Mouse (Mus musculus) heart, embryonic 12.5 days (tissue): ENCODE measurements around the gene Pex26. TPM values are rescaled to one million over a fixed set of nuclear protein-coding genes. Genes with fewer than 3 reads are reported as not detected.

Experiments
- ATAC-seq: fragments of 200-750 bp; cut with Nextera tagmentation; 2 replicates; pipeline ENCODE4 v1.8.0; 2017; ENCODE audit warnings: moderate TSS enrichment, moderate library complexity; ENCODE audit not compliant: insufficient number of reproducible peaks, low FRiP score
- H3K27ac ChIP-seq: fragments of 300-500 bp; sonication (generic); 2 replicates; pipeline ENCODE4 v1.5.1; 2016; ENCODE audit warnings: mild to moderate bottlenecking, moderate library complexity; ENCODE audit not compliant: poor library complexity, severe bottlenecking
- H3K27me3 ChIP-seq: fragments of 300-500 bp; sonication (generic); replicated peaks from 2 replicates; pipeline ENCODE4 v1.6.1; 2016; ENCODE audit warnings: mild to moderate bottlenecking, moderate library complexity
- H3K36me3 ChIP-seq: fragments of 300-500 bp; sonication (generic); 2 replicates; pipeline ENCODE4 v1.6.1; 2016; ENCODE audit warnings: mild to moderate bottlenecking, moderate library complexity
- H3K4me1 ChIP-seq: fragments of 300-500 bp; sonication (generic); replicated peaks from 2 replicates; pipeline ENCODE4 v1.6.1; 2016; ENCODE audit warnings: mild to moderate bottlenecking
- H3K4me2 ChIP-seq: fragments of 300-500 bp; sonication (generic); 2 replicates; pipeline ENCODE4 v1.6.1; 2016; ENCODE audit warnings: mild to moderate bottlenecking, moderate library complexity
- H3K4me3 ChIP-seq: fragments of 300-500 bp; sonication (generic); 2 replicates; pipeline ENCODE4 v1.5.1; 2016; ENCODE audit warnings: mild to moderate bottlenecking
- H3K9ac ChIP-seq: fragments of 300-500 bp; sonication (generic); 2 replicates; pipeline ENCODE4 v1.6.1; 2016; ENCODE audit warnings: mild to moderate bottlenecking, moderate library complexity
- H3K9me3 ChIP-seq: fragments of 300-500 bp; sonication (generic); replicated peaks from 2 replicates; pipeline ENCODE4 v1.6.1; 2016; ENCODE audit warnings: mild to moderate bottlenecking, moderate library complexity
- WGBS: fragments of 180-500 bp; shearing (Covaris S2); methylation state at CpG from one replicate; pipeline ENCODE4 v1.1.7; 2016; 5-methylcytosine and 5-hydroxymethylcytosine counted together
- polyA plus RNA-seq: library from polyadenylated mRNA; unstranded; fragments of >200 nt; fragmentation: Nextera tagmentation; extraction: Ambion mirVana; gene quantifications from 2 replicates; pipeline ENCODE4 v1.2.1, GENCODE M21; 2016

Gene Pex26
- polyA plus RNA-seq, 1 experiment from 2014 or later, result 6.1 TPM

- Histone ChIP-seq H3K4me1 (peaks cover 17% of the 10 kb centered on the region), H3K4me3 (no peak overlapping the region), H3K4me2 (no peak overlapping the region), H3K36me3 (no peaks in the 10 kb centered on the region), H3K9ac (no peak overlapping the region), H3K27ac (no peak overlapping the region), H3K27me3 (0 out of 2 replicates have a peak, but pooled peaks cover 3% of the 10 kb centered on the region), H3K9me3 (0 out of 2 replicates have a peak, but pooled peaks cover 4% of the 10 kb centered on the region)
- no peak; the same call in 1 of the 2 replicates for ATAC-seq
- 62% methylated on average over 4 of the region's 4 CpGs for WGBS
These were observed 35.9 kb downstream of the Pex26 start for GRCm38 (mm10) chr6:121219406-121219805.

- no peak for ATAC-seq
- WGBS, result 84% methylated on average over 10 of the region's 10 CpGs
- Histone ChIP-seq H3K4me1 (peaks cover 13% of the 10 kb centered on the region), H3K36me3 (no peaks in the 10 kb centered on the region), H3K9ac (no peak overlapping the region), H3K9me3 (0 out of 2 replicates have a peak, but pooled peaks cover 4% of the 10 kb centered on the region), H3K27me3 (0 out of 2 replicates have a peak, but pooled peaks cover 3% of the 10 kb centered on the region), H3K4me3 (no peak overlapping the region), H3K4me2 (no peak overlapping the region), H3K27ac (no peak overlapping the region)
These were observed 36.7 kb downstream of the Pex26 start for GRCm38 (mm10) chr6:121220181-121220580.

GRCm38 (mm10) chr6:121221876-121222597 is 38.6 kb downstream of the Pex26 start:
- WGBS, result 80% methylated on average over 8 of the region's 8 CpGs
- no peak overlapping the region for H3K9ac ChIP-seq
- H3K4me1 ChIP-seq, result peaks cover 12% of the 10 kb centered on the region
- H3K4me3 ChIP-seq, result no peak overlapping the region
- no peaks in the 10 kb centered on the region for H3K36me3 ChIP-seq
- no peak for ATAC-seq
- 0 out of 2 replicates have a peak, but pooled peaks cover 4% of the 10 kb centered on the region for H3K9me3 ChIP-seq
- H3K4me2 ChIP-seq, result no peak overlapping the region
- no peaks in the 10 kb centered on the region for H3K27me3 ChIP-seq
- no peak overlapping the region for H3K27ac ChIP-seq

GRCm38 (mm10) chr6:121223001-121223400 is 39.5 kb downstream of the Pex26 start:
- WGBS, result 88% methylated on average over 14 of the region's 14 CpGs
- Histone ChIP-seq H3K9ac (no peak overlapping the region), H3K4me3 (no peak overlapping the region), H3K9me3 (0 out of 2 replicates have a peak, but pooled peaks cover 4% of the 10 kb centered on the region), H3K27me3 (no peaks in the 10 kb centered on the region), H3K4me2 (no peak overlapping the region), H3K27ac (no peak overlapping the region), H3K36me3 (no peaks in the 10 kb centered on the region), H3K4me1 (peaks cover 12% of the 10 kb centered on the region)
- ATAC-seq, result no peak

- no peaks in the 10 kb centered on the region for H3K36me3 ChIP-seq
- 46% methylated on average over 5 of the region's 5 CpGs for WGBS
- no peak overlapping the region for H3K4me3 ChIP-seq
- 0 out of 2 replicates have a peak, but pooled peaks cover 4% of the 10 kb centered on the region for H3K9me3 ChIP-seq
- no peak overlapping the region for H3K9ac ChIP-seq
- no peak for ATAC-seq
- H3K4me2 ChIP-seq, result no peak overlapping the region
- peaks cover 11% of the 10 kb centered on the region for H3K4me1 ChIP-seq
- no peaks in the 10 kb centered on the region for H3K27me3 ChIP-seq
- H3K27ac ChIP-seq, result no peak overlapping the region
These were observed 40.6 kb downstream of the Pex26 start for GRCm38 (mm10) chr6:121224067-121224466.

GRCm38 (mm10) chr6:121224993-121225392 is 41.5 kb downstream of the Pex26 start:
- Histone ChIP-seq H3K27ac (no peak overlapping the region), H3K4me2 (no peak overlapping the region), H3K4me1 (peaks cover 5% of the 10 kb centered on the region), H3K9me3 (0 out of 2 replicates have a peak, but pooled peaks cover 4% of the 10 kb centered on the region), H3K4me3 (no peak overlapping the region), H3K36me3 (no peaks in the 10 kb centered on the region), H3K9ac (no peak overlapping the region), H3K27me3 (no peaks in the 10 kb centered on the region)
- no peak for ATAC-seq
- 22% methylated on average over 6 of the region's 6 CpGs for WGBS

GRCm38 (mm10) chr6:121226043-121226442 is 42.6 kb downstream of the Pex26 start:
- 61% methylated on average over 4 of the region's 4 CpGs for WGBS
- Histone ChIP-seq H3K9me3 (0 out of 2 replicates have a peak, but pooled peaks cover 4% of the 10 kb centered on the region), H3K4me2 (no peak overlapping the region), H3K27me3 (no peaks in the 10 kb centered on the region), H3K27ac (no peak overlapping the region), H3K36me3 (no peaks in the 10 kb centered on the region), H3K4me3 (no peak overlapping the region), H3K9ac (no peak overlapping the region), H3K4me1 (peaks cover 5% of the 10 kb centered on the region)
- no peak for ATAC-seq

GRCm38 (mm10) chr6:121226744-121227143 is 43.3 kb downstream of the Pex26 start:
- Histone ChIP-seq H3K4me1 (peaks cover 5% of the 10 kb centered on the region), H3K4me2 (no peak overlapping the region), H3K36me3 (no peaks in the 10 kb centered on the region), H3K4me3 (no peak overlapping the region), H3K9me3 (0 out of 2 replicates have a peak, but pooled peaks cover 4% of the 10 kb centered on the region), H3K27ac (no peak overlapping the region), H3K27me3 (no peaks in the 10 kb centered on the region), H3K9ac (no peak overlapping the region)
- 74% methylated on average over 2 of the region's 2 CpGs for WGBS
- ATAC-seq, result no peak

- 64% methylated on average over 8 of the region's 8 CpGs for WGBS
- H3K9ac ChIP-seq, result no peak overlapping the region
- no peaks in the 10 kb centered on the region for H3K9me3 ChIP-seq
- no peak for ATAC-seq
- H3K4me3 ChIP-seq, result no peak overlapping the region
- no peaks in the 10 kb centered on the region for H3K36me3 ChIP-seq
- peaks cover 5% of the 10 kb centered on the region for H3K4me1 ChIP-seq
- no peak overlapping the region for H3K4me2 ChIP-seq
- no peaks in the 10 kb centered on the region for H3K27me3 ChIP-seq
- H3K27ac ChIP-seq, result no peak overlapping the region
These were observed 45.0 kb downstream of the Pex26 start for GRCm38 (mm10) chr6:121228421-121228820.

GRCm38 (mm10) chr6:121232652-121233051 is 49.2 kb downstream of the Pex26 start:
- WGBS, result 59% methylated on average over 1 of the region's 1 CpGs

GRCm38 (mm10) chr6:121236386-121236785 is 52.9 kb downstream of the Pex26 start:
- H3K27ac ChIP-seq, result no peak overlapping the region
- no peak overlapping the region for H3K4me2 ChIP-seq
- no peak overlapping the region for H3K9ac ChIP-seq
- no peaks in the 10 kb centered on the region for H3K36me3 ChIP-seq
- H3K27me3 ChIP-seq, result no peaks in the 10 kb centered on the region
- ATAC-seq, result no peak
- H3K4me3 ChIP-seq, result no peak overlapping the region
- H3K4me1 ChIP-seq, result no peaks in the 10 kb centered on the region
- WGBS, result 77% methylated on average over 2 of the region's 2 CpGs
- no peaks in the 10 kb centered on the region for H3K9me3 ChIP-seq

More at GRCm38 (mm10) chr6:121232652-121233051, 49.2 kb downstream of the Pex26 start:
- Histone ChIP-seq H3K27me3 (no peaks in the 10 kb centered on the region), H3K9me3 (no peaks in the 10 kb centered on the region), H3K36me3 (no peaks in the 10 kb centered on the region), H3K4me2 (no peak overlapping the region), H3K4me1 (no peaks in the 10 kb centered on the region), H3K4me3 (no peak overlapping the region), H3K27ac (no peak overlapping the region), H3K9ac (no peak overlapping the region)
- ATAC-seq, result no peak
